Mouse (Mus musculus): ENCODE data around the gene Lrch1.

Lrch1 gene

DNA sequence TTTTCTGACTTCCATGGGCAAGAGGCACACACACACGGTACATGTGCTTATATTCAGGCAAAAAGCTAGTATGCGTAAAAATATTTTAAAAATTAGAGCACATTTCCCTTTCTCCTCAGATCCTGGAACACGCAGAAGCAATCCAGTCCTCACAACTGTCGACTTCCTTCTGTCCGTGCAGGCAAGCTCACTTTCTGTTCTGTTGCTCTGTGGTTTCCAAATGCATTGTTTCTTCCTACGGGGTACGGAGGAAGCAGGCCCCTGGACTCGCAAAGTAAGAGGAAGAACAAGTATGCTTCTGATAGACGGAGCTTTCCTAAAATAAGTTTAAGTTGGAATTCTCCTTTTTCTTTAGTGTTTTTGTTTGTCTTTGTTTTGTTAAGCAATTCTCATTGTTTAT is 8.3 kb downstream of the Lrch1 start:
- TF ChIP-seq GATA4 (IDR thresholded peaks at IDR 0.05; ENCODE audit: insufficient replicate concordance, low read length): no peak

GRCm38 (mm10) chr14:74938896-74939295 is 8.8 kb downstream of the Lrch1 start:
- no peak for TF ChIP-seq GATA4 (IDR thresholded peaks at IDR 0.05; ENCODE audit: insufficient replicate concordance, low read length)

DNA sequence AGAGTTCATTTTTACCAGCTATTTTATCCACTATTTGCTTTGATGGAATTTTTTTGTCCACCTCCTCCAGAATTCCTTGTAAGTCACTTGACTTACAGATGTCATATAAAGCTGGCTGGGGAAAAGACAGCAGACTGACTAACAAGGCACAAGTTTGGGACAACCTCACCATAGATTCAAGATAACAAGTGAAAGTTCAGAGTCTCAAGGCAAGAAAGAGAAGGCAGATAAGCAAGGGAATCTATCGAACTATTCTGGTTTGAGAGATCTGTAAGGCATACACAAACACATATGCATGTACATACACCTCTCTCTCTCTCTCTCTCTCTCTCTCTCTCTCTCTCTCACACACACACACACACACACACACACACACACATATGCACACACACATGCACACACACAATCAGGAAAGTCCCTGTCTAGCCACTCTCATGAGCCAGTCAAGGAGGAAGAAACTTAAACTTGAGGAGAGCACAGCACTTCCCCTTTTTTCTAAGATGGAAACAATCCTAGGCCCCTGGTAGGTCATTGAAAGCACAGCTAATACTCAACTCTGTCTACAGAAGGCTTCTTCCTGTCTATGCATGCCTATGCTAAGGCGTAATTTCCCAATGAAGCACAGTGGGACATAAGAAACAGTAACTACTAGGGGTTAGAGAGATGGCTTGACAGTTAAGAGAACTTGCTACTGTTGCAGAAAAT is 11.0 kb downstream of the Lrch1 start:
- TF ChIP-seq GATA4 (IDR thresholded peaks at IDR 0.05; ENCODE audit: insufficient replicate concordance, low read length): no peak

- no peak for TF ChIP-seq GATA4 (IDR thresholded peaks at IDR 0.05; ENCODE audit: insufficient replicate concordance, low read length)
Observed at GRCm38 (mm10) chr14:74935111-74935510, 12.6 kb downstream of the Lrch1 start.

GRCm38 (mm10) chr14:74933960-74934710 is 13.5 kb downstream of the Lrch1 start:
- no peak for TF ChIP-seq GATA4 (IDR thresholded peaks at IDR 0.05; ENCODE audit: insufficient replicate concordance, low read length)

DNA sequence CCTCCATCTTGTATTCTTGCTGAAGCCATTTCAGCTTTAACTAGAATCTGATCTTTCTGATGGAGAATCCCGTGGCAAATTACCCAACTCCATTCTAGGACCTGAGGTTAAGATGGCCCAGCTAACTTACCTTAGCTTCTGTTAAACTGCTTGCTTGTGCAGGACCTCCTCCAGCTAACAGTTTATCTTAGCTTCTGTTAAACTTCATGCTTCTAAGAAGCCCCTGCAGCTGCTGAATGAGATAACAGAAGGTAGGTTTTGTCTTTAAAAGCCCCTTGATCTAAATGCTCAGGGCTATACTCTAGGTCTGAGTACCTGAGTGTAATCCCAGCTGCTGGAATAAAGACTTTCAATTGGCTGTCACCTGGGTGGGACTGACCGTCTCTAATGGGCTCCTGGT is 17.9 kb downstream of the Lrch1 start:
- no peak for TF ChIP-seq GATA4 (IDR thresholded peaks at IDR 0.05; ENCODE audit: insufficient replicate concordance, low read length)

DNA sequence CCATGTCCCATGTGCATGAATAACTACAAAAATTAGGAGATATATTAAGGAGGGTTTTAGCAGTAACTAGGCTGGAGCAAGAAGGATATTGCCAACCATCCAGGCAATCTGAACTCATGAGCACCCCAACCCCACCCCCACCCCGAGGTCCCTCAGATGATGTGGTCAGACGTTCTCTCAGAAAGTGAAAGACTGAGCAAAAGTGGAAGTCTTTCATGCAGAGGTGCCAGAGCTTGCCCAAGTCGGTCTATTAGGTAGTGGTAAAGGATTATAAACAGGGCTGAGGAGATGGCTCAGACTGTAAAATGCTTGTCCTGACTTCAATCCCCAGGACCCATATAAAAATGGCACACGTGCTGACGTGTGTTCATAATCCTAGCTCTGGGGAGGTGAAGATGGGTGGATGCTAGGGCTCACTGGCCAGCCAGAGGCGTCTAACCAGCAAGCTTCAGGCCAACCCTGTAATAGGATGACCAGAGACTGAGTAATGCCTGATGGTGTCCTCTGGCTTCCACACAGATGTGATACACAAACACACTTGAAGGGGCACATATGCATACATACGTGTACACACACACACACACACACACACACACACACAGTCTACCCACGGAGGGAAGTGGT is 18.8 kb downstream of the Lrch1 start:
- no peak for TF ChIP-seq GATA4 (IDR thresholded peaks at IDR 0.05; ENCODE audit: insufficient replicate concordance, low read length)

DNA sequence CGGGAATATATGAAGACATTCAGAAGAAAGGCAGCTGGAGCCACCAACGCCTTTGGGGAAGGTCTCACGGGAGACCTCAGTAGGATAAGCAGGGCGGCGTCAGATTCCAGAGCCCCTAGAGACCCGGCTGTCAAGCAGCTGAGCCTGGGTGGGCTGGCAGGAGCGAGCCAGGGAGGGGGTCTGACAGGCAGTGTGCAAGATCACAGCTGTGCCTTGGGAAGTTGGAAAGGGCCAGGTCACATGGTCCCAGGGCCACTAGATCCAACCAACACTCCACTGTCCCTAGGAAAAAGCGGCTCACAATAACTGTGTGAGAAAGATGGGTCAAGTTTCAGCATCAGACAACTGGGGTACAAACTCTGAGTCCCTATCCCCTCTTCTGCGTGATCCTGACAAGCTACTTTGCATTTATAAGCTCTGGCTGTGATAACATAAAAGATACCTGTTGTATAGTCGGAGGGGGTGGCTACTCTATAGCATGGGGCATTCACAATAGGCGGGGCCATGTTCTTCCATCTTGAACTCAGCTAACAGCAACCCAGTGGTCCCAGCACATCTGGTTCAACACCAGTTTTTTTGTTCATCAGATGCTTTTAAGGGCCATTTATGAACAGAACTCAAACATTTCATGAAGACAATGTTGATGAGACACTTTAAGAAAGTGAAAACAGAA is 20.6 kb downstream of the Lrch1 start:
- TF ChIP-seq GATA4 (IDR thresholded peaks at IDR 0.05; ENCODE audit: insufficient replicate concordance, low read length): no peak

DNA sequence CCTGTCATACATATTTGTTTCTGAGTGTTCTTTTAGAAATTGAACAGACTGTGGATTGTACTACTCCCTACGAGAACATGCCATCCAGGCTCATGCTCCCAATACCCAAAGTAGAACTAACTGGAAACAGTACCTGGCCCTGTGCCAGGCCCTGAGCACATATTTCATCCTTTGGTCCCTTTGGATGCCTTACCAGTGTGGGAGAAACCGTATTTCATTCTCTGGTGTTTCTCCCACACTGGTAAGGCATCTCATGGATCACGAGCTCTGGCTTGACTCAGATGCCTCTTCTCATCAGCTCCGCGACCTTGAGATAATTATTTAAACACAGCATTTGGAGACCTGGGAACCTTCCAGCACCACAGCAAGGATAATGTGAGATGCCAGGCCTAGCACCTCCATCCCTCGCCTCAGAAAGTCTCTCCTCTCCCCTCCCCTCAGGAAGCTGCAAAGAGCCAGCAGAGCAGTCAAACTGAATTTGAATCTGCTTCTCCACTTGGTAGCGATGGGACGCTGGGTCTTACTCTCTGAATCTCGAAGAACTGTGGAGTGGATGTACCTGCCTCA is 21.6 kb downstream of the Lrch1 start:
- no peak for TF ChIP-seq GATA4 (IDR thresholded peaks at IDR 0.05; ENCODE audit: insufficient replicate concordance, low read length)

DNA sequence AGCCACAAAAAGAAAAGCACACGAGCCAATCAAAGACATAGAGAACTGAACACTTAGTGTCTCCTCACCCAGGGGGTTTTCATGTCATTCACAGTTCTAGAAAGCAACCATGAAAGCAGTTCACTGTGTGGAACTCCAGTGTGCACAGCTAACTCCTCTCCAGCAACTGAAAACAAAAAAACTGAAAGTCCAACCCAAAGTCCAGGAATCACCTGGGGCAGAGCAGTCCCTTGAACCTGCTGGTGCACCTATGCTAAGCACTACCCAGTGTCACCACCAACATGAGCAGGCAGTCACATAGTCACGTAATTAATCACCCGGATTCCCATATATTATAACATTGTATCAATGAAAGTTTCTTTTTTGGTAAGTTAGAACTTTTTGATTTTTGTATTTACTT is 23.2 kb downstream of the Lrch1 start:
- no peak for TF ChIP-seq GATA4 (IDR thresholded peaks at IDR 0.05; ENCODE audit: insufficient replicate concordance, low read length)

DNA sequence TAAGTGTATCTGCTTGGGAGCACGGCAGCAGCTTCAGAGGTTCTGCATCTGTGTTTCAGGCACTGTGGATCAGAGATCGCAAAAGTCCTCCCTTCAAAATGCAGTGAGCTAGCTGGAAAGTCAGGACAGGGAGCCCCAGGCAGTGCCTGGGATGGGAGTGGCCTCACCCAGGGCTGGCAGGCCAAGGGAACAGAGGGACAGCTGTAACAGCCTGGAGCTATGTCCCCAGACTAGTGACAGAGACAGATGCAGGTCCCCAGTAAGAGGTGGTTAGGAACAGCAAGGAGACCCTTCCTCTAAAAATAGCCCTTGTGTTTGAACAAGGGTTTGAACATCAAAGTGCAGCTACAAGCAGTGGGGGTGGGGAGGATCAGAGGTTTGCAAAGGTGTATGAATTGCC is 23.6 kb downstream of the Lrch1 start:
- TF ChIP-seq GATA4 (IDR thresholded peaks at IDR 0.05; ENCODE audit: insufficient replicate concordance, low read length): no peak

DNA sequence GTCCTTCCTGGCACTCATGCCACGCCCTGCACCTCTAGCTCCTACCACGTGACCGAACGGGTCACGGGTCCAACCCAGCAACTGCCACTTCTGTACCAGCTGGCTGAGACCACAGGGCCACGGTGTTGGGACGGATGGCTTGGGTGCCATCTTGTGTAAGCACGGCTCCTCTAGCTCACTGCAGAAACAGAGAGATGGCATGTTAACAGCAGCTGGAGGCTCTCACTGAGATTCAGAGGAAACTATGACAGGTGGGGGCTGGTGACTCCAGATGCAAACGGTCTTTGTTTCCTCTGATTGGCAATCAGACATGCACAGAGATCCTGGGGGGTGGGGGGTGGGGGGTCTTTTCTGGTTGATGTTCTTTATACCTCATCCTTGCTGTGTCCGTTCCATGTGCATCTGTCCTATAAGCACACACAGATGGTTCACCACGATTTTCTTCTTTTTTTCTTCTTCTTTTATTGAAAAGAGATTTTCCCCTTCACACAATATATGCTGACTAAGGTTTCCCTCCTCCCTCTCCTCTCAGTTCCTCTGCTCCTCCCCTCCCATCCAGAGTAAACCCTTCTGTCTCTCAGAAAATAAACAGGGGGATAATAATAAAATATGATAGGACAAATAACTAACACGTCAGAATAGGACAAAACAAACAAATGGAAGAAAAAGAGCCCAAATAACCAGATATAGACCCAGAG is 25.5 kb downstream of the Lrch1 start:
- TF ChIP-seq GATA4 (IDR thresholded peaks at IDR 0.05; ENCODE audit: insufficient replicate concordance, low read length): no peak

DNA sequence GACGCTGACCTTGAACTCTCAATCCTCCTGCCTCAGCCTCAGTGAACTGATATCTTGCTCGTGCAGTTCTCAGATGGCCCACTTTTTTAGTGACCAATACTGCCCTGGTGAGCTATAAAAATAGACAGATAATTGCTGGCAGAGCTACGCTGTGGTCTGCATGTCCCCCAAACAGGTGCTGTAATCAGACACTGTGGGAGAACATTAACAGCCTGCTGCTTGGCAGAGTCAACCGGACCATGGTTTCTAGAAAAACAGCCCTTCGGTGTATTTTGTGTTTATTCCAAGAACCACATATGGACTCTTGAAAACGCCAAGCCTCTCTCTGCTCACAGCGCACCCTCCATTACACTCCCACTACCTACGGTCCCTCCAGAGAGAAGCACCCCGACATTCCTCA is 26.2 kb downstream of the Lrch1 start:
- no peak for TF ChIP-seq GATA4 (IDR thresholded peaks at IDR 0.05; ENCODE audit: insufficient replicate concordance, low read length)

DNA sequence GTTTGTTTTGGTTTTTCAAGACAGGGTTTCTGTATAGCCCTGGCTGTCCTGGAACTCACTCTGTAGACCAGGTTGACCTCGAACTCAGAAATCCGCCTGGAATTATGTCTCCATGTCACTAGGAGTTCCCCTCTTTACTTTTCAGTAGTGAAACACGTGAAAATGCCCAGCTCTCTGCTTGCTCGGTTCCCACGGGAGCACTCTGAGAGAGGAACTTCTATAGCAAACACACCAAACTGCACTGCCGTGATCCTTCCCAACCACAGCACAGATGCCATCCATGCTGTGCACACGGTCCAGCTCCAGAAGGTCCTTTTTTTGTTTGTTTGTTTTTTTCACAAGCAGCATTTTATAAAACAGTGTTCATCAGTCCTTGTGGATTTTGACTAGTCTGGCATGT is 28.5 kb downstream of the Lrch1 start:
- TF ChIP-seq GATA4 (IDR thresholded peaks at IDR 0.05; ENCODE audit: insufficient replicate concordance, low read length): no peak
